Mouse (Mus musculus) stomach, embryonic 15.5 days (tissue): ENCODE measurements around the gene Bag5. TPM values are rescaled to one million over a fixed set of nuclear protein-coding genes. Genes with fewer than 3 reads are reported as not detected.

Experiments used
- ATAC-seq: fragments of 200-750 bp; cut with Nextera tagmentation; 2 replicates; pipeline ENCODE4 v1.8.0; 2017; ENCODE audit warnings: low read depth, moderate number of reproducible peaks, moderate TSS enrichment; ENCODE audit not compliant: insufficient read depth, low FRiP score
- H3K27ac ChIP-seq: fragments of 300-500 bp; sonication (generic); 2 replicates; pipeline ENCODE4 v1.5.1; 2015; ENCODE audit warnings: mild to moderate bottlenecking, inconsistent platforms
- H3K27me3 ChIP-seq: fragments of 300-500 bp; sonication (generic); replicated peaks from 2 replicates; pipeline ENCODE4 v1.6.1; 2015; ENCODE audit warnings: inconsistent platforms
- H3K36me3 ChIP-seq: fragments of 300-500 bp; sonication (generic); 2 replicates; pipeline ENCODE4 v1.6.1; 2015; ENCODE audit warnings: inconsistent platforms
- H3K4me1 ChIP-seq: fragments of 300-500 bp; sonication (generic); 2 replicates; pipeline ENCODE4 v1.6.1; 2015; ENCODE audit warnings: inconsistent platforms
- H3K4me2 ChIP-seq: fragments of 300-500 bp; sonication (generic); 2 replicates; pipeline ENCODE4 v1.6.1; 2015; ENCODE audit warnings: mild to moderate bottlenecking, inconsistent platforms
- H3K4me3 ChIP-seq: fragments of 300-500 bp; sonication (generic); replicated peaks from 2 replicates; pipeline ENCODE4 v1.5.1; 2015; ENCODE audit warnings: inconsistent platforms
- H3K9ac ChIP-seq: fragments of 300-500 bp; sonication (generic); 2 replicates; pipeline ENCODE4 v1.6.1; 2015; ENCODE audit warnings: inconsistent platforms
- H3K9me3 ChIP-seq: fragments of 300-500 bp; sonication (generic); 2 replicates; pipeline ENCODE4 v1.6.1; 2016; ENCODE audit warnings: inconsistent platforms
- WGBS: fragments of 180-500 bp; shearing (Covaris S2); methylation state at CpG from one replicate; pipeline ENCODE4 v1.1.7; 2015; 5-methylcytosine and 5-hydroxymethylcytosine counted together
- polyA plus RNA-seq: library from polyadenylated mRNA; unstranded; fragments of >200 nt; fragmentation: Nextera tagmentation; extraction: Ambion mirVana; gene quantifications from 2 replicates; pipeline ENCODE4 v1.2.1, GENCODE M21; 2015

The Bag5 gene
- polyA plus RNA-seq, 1 experiment from 2014 or later: 50.9 TPM

DNA sequence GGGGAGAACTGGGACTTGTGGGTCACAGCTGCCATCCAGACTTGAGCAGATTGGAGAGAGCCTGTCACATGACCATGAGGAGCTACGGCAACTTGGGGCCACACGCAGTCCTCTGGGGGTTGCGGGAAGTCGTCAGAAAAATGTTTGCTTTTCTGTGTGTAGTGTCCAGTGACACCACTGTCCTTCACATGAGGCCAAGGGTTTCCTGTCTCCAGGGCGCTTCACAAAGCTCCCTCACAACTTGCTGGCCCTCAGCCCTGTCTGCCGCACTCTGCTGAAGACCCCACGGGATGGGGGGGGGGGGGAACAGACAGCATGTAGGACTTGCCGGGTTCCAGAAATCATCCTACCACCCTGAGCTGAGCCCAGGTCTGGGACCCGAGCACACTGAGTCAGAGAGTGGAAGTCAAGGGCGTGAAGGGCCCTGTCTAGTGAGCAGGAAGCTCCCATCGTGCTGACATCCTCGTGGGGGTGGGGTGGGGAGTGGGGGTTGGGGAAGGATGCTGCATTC is 18.7 kb downstream of the Bag5 start:
- Histone ChIP-seq H3K4me1 (peaks cover 27% of the 10 kb centered on the region), H3K9ac (no peak overlapping the region), H3K27ac (peak overlapping the region; percentile 45), H3K36me3 (no peaks in the 10 kb centered on the region), H3K4me3 (no peak overlapping the region), H3K27me3 (no peaks in the 10 kb centered on the region), H3K9me3 (no peaks in the 10 kb centered on the region), H3K4me2 (no peak overlapping the region)
- 22% methylated on average over 12 of the region's 12 CpGs for WGBS
- ATAC-seq: 0 out of 2 replicates have a peak, but pooled peaks have one; percentile 4

DNA sequence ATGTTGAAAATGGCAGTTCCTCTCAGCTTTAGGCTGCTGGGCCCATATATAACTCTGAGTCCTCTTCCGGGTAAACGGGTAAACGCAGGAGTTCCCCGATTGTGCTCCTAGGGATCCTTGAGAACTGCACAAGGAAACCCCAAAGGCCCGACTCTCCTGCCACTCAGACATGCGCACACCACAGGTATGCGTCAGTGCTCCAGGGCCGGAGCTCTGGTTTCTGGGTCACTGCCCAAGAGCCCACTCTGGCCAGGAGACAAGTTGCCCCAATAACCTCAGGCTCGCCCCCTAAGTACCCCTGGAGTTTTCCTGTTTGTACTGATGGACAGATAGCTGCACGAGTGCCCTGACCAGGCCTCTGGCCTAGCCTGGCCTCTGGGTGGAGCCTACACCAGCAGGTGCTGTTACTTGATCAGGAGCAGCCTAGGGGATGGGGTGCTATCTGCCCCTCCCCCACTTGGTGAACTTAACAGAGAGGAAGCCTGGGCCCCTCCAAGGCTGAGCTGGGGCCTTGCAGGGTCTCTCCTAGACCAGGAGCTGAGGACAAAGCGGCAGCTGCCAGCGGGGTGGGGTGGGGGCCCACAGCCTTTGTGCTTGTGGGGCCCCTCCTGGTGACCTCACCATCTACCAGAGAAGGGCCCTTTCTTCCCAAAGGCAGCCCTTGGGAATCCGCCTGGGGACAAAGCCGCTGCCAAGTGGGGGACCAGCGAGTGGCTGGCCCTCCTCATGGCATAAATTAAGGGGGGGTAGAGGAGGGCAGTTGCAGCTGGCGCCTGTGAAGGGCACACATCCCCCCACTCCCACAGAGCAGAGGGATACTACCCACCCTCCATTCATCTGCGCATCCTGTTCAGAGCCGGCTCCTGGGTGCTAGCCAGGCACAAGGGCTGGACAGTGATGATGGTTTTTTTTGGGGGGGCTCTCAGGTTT is 19.5 kb downstream of the Bag5 start:
- Histone ChIP-seq H3K4me3 (no peak overlapping the region), H3K27me3 (no peaks in the 10 kb centered on the region), H3K9me3 (no peaks in the 10 kb centered on the region), H3K36me3 (no peaks in the 10 kb centered on the region), H3K9ac (no peak overlapping the region), H3K4me2 (peak overlapping the region; percentile 6; the same call in 1 of the 2 replicates), H3K27ac (peak overlapping the region; percentile 45), H3K4me1 (peaks cover 27% of the 10 kb centered on the region)
- WGBS: 47% methylated on average over 18 of the region's 18 CpGs
- ATAC-seq: peak; percentile 28

DNA sequence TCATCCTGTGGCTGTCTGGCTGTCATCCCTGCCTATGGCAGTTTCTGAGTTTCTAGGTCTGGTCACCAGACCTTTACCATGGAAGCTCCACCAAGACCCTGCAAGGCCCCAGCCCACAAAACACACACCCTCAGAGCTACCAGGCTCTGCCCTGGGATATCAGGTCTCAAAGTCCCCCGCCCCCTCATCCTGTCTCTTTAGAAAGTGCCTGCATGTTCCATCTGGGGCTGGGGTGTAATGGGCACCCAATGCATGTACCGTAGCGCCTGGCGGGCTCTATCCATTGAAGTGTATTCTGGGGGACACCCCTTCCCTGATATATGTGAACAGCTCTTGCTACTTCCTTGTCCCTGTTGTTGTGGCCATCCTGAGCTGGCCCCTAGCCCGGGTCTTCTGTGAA is 20.2 kb downstream of the Bag5 start:
- peak overlapping the region; percentile 41; the same call in 1 of the 2 replicates for H3K27ac ChIP-seq
- 84% methylated on average over 5 of the region's 5 CpGs for WGBS
- ATAC-seq: no peak

DNA sequence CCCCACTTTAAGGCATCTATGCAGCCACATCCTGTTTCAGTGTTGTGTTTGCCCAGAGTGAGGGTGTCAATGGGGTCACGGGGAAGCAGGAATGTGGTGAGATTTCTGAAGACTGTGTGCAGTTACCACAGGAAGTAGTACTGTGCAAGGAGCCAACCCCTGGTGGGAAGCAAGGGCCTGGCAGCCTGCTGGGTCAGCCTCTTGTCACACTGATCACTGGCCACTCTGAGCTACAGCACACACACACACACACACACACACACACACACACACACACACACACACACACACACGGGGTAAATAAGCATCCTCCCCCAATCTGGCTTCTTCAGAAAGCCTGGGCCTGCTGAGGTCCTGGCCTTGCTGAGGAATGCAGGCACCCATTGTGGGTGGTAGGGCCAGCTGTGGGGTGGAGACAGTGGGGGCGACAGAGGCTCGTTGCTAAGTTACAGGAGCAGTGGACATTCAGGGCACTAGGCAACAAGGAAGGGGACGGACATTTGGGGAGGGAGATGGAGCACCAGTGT is 21.6 kb downstream of the Bag5 start:
- Histone ChIP-seq H3K27me3 (no peaks in the 10 kb centered on the region), H3K36me3 (no peaks in the 10 kb centered on the region), H3K9ac (no peak overlapping the region), H3K27ac (0 out of 2 replicates have a peak overlapping the region, but pooled peaks have one; percentile 13), H3K4me3 (no peak overlapping the region), H3K9me3 (no peaks in the 10 kb centered on the region), H3K4me1 (peaks cover 39% of the 10 kb centered on the region), H3K4me2 (no peak overlapping the region)
- WGBS: 14% methylated on average over 5 of the region's 5 CpGs
- ATAC-seq: no peak

More for the DNA sequence above, 20.2 kb downstream of the Bag5 start:
- no peaks in the 10 kb centered on the region for H3K27me3 ChIP-seq
- peaks cover 29% of the 10 kb centered on the region for H3K4me1 ChIP-seq
- no peak overlapping the region for H3K9ac ChIP-seq
- H3K9me3 ChIP-seq: no peaks in the 10 kb centered on the region
- no peak overlapping the region for H3K4me3 ChIP-seq
- H3K4me2 ChIP-seq: no peak overlapping the region
- H3K36me3 ChIP-seq: no peaks in the 10 kb centered on the region

DNA sequence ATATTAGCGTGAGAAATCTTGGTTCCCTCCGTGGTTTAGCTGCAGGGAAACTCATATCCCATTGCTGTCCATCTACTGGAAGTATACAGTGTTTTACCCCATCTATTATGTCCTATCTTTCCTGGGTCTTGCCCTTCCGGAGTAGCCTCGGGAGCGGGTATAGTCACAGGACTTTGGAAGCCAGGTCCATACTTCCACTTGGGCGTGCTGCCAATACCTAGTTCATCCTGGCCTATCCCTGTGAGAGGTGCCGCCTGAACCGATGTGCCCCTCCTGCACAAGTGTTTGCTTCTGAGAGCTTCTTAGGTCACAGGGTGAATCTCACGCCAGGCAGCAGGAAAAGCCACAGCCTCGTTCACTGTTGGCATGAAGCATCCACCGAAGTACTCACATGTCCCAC is 23.6 kb downstream of the Bag5 start:
- no peaks in the 10 kb centered on the region for H3K9me3 ChIP-seq
- 71% methylated on average over 11 of the region's 11 CpGs for WGBS
- H3K4me1 ChIP-seq: peaks cover 36% of the 10 kb centered on the region
- H3K36me3 ChIP-seq: no peaks in the 10 kb centered on the region
- no peak overlapping the region for H3K4me2 ChIP-seq
- no peak overlapping the region; the same call in 1 of the 2 replicates for H3K27ac ChIP-seq
- H3K27me3 ChIP-seq: no peaks in the 10 kb centered on the region
- H3K9ac ChIP-seq: no peak overlapping the region
- no peak overlapping the region for H3K4me3 ChIP-seq
- ATAC-seq: no peak

DNA sequence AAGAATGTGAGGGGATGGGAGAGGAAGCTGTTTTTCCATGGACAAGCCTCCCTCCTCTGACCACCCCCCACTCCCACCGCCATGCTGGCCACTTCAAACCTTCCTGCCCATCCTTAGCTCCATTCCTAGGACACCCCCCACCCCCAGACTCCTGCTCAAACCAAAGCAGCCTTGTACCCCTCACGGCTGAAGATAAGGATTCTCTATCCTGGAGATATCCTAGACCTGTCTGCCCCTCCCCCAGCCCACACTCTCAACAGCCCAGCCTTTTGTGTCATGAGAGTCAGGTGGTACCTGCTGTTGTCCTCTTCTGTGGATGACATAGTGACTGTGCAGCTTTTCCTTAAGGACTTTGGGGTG is 25.0 kb downstream of the Bag5 start:
- no peak for ATAC-seq
- WGBS: 26% methylated on average over 2 of the region's 2 CpGs
- H3K27ac ChIP-seq: peak overlapping the region; percentile 75; the same call in 1 of the 2 replicates

DNA sequence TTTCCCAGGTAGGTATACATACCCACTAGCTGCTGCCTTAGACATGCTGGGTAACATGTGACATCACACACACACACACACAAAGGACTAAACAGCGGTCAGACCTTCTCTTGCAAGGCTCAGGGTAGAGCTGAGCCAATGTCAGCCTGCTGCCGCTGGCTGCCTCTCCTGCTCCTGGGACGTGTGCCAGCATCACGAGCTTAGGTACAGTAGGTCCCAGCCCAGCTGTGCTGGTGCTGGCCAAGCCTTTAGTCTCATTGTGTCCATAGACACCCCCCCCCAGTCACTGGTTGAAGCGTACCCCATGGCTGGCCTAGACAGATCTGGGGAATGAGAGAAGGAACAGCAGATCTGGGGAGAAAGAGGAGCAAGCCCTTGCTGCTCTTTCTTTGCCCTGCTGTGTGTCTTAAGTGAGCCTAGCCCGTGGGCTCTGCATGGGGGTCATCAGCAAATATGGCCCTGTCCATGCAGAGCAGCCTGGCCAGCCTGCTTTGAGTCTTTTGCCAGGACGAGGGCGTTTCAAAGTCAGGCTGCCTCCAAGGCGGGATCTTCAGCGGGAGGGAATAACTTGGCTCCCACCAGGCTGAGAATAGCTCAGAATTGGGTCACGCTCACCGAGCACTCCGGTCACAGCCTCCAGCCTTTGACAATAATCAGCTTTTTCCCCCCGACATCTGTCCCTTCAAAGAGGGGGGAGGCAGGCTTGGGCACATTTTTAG is 25.5 kb downstream of the Bag5 start:
- H3K36me3 ChIP-seq: no peaks in the 10 kb centered on the region
- peaks cover 22% of the 10 kb centered on the region for H3K4me1 ChIP-seq
- no peaks in the 10 kb centered on the region for H3K27me3 ChIP-seq
- H3K4me3 ChIP-seq: no peak overlapping the region
- peak overlapping the region; percentile 75 for H3K27ac ChIP-seq
- 33% methylated on average over 14 of the region's 14 CpGs for WGBS
- ATAC-seq: peak; percentile 23; the same call in 1 of the 2 replicates
- no peaks in the 10 kb centered on the region for H3K9me3 ChIP-seq
- H3K4me2 ChIP-seq: no peak overlapping the region
- H3K9ac ChIP-seq: no peak overlapping the region

More for the DNA sequence above, 25.0 kb downstream of the Bag5 start:
- Histone ChIP-seq H3K4me1 (peaks cover 22% of the 10 kb centered on the region), H3K4me2 (no peak overlapping the region), H3K36me3 (no peaks in the 10 kb centered on the region), H3K27me3 (no peaks in the 10 kb centered on the region), H3K4me3 (no peak overlapping the region), H3K9ac (no peak overlapping the region), H3K9me3 (no peaks in the 10 kb centered on the region)

DNA sequence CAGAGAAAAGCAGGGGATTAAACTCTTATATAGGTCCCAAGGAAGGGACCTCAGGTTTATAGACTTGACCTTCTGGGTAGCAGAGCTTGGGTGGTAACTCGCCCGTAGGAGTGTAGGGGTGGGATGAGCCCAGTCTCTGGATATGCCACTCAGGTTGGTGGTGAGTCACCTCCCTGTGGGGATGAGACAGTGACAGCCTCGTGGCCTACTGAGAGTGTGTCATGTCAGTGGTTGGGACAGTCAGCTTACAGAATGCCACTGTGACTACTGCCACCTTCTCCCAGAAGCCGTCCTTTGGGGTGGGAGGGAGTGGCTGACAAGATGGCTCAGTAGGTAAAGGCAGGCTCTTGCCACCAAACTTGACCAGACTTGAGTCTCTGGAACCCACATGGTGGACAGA is 26.7 kb downstream of the Bag5 start:
- H3K4me3 ChIP-seq: no peak overlapping the region
- no peaks in the 10 kb centered on the region for H3K36me3 ChIP-seq
- peaks cover 23% of the 10 kb centered on the region for H3K4me1 ChIP-seq
- no peak overlapping the region for H3K9ac ChIP-seq
- no peak overlapping the region for H3K27ac ChIP-seq
- H3K9me3 ChIP-seq: no peaks in the 10 kb centered on the region
- 76% methylated on average over 4 of the region's 4 CpGs for WGBS
- no peaks in the 10 kb centered on the region for H3K27me3 ChIP-seq
- no peak overlapping the region for H3K4me2 ChIP-seq
- ATAC-seq: no peak

DNA sequence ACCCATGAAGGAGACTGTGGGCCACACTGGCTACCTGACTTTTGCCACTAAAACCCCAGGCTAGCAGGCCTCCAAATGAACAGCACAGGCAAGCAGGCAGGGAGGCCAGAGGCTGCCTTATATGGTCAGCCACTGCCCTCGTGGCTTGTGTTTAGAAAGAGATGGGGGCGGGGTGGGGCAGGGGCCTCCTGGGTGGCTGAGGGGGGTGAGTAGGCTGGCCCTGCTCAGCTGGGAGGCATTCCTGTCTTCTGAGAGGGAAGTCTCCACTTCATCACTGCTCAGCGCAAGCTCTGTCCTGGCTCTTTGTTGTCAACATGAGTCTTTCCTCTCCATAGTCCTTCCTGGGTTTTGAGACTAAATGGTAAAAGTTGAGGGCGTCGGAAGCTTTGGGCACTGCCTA is 30.3 kb downstream of the Bag5 start:
- no peaks in the 10 kb centered on the region for H3K36me3 ChIP-seq
- peaks cover 43% of the 10 kb centered on the region for H3K4me1 ChIP-seq
- H3K9me3 ChIP-seq: no peaks in the 10 kb centered on the region
- no peak overlapping the region for H3K9ac ChIP-seq
- peak; percentile 37; the same call in 1 of the 2 replicates for ATAC-seq
- 44% methylated on average over 5 of the region's 5 CpGs for WGBS
- no peak overlapping the region for H3K4me2 ChIP-seq
- peak overlapping the region; percentile 77 for H3K27ac ChIP-seq
- H3K27me3 ChIP-seq: no peaks in the 10 kb centered on the region
- H3K4me3 ChIP-seq: no peak overlapping the region

DNA sequence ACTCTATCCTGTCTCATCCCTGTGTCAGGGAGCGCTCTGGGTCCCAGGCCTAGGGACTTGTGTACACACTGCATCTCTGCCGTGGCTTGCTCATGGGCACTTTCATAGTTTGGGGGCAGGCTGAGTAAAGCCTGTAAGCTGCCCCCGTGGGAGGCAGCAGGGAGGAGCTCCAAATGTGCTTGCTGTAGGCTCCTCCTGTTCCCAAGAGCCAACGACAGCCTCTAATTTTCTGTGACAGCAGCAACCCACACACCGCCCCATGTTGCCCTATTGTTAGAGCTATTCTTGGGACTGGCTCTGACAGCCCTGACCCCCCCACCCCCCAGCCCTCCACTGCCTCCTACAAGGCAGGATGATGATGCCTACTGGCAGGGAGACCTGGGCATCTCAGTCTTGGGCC is 31.1 kb downstream of the Bag5 start:
- Histone ChIP-seq H3K4me3 (no peak overlapping the region), H3K4me2 (no peak overlapping the region), H3K27ac (peak overlapping the region; percentile 77), H3K9me3 (no peaks in the 10 kb centered on the region), H3K36me3 (no peaks in the 10 kb centered on the region), H3K4me1 (peaks cover 41% of the 10 kb centered on the region), H3K27me3 (no peaks in the 10 kb centered on the region), H3K9ac (no peak overlapping the region)
- ATAC-seq: no peak
- WGBS: 61% methylated on average over 5 of the region's 5 CpGs

DNA sequence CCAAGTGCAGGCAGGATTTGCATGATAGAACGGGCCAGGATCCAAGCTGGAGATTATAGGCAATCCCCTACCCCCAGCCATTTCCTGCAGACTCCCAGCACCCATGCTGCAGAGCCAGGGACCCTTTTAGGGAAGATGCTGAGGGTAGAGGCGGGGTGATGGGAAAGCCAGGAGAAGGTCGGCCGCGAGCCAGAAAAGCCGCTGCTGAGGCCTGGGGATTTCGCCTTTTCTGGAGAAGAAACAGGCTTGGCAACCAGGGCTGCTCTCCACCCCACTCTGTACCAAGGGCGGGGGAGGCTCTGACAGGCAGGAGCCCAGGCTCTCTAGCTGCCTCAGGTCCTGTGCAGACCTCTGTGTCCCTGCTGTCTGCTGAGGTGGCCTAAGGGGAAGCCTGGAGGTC is 31.8 kb downstream of the Bag5 start:
- H3K27me3 ChIP-seq: no peaks in the 10 kb centered on the region
- no peak overlapping the region for H3K4me3 ChIP-seq
- H3K9me3 ChIP-seq: no peaks in the 10 kb centered on the region
- H3K9ac ChIP-seq: no peak overlapping the region
- H3K36me3 ChIP-seq: no peaks in the 10 kb centered on the region
- ATAC-seq: 0 out of 2 replicates have a peak, but pooled peaks have one; percentile 19
- peaks cover 43% of the 10 kb centered on the region for H3K4me1 ChIP-seq
- H3K27ac ChIP-seq: peak overlapping the region; percentile 77
- no peak overlapping the region for H3K4me2 ChIP-seq
- 65% methylated on average over 8 of the region's 8 CpGs for WGBS
